In the genomic region with DNA sequence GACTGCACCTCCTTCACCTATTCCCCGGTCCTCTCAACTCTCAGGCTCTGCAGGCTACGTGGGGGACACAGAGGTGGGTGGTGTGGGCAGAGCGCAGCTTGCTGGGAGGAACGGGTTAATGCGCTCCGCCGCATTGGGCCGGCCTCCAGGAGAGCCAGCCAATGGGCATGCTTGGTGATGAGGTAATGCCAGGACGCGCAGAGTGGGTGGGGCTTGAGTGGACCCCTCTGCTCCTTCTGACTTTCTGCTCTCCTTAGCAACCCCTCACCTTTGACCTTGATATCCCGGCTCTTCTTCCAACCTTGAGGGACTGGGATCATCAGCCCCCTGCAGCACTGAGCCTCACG, we compare ENCODE assay signal across 8 mouse cellular contexts.
DNase-seq lines count a peak whose midpoint lies in the region; ATAC-seq lines count a peak whose summit lies in the region.

No protein-coding gene starts in this region.

- no peaks in the 10 kb centered on the region for H3K9me3 ChIP-seq in intestine, embryonic 16.5 days (ENCODE audit: control insufficient read depth, low read length)

- H3K27ac ChIP-seq in intestine, embryonic 16.5 days (ENCODE audit: low read length), result peak overlapping the region; percentile 100

- H3K4me1 ChIP-seq in intestine, embryonic 16.5 days (ENCODE audit: control insufficient read depth, insufficient read depth, low read length), result peaks cover 75% of the 10 kb centered on the region

- no peaks in the 10 kb centered on the region for H3K36me3 ChIP-seq in intestine, embryonic 16.5 days (ENCODE audit: control insufficient read depth, insufficient read depth, low read length)

- intact Hi-C loops in left cerebral cortex, postnatal 25 days (cut with DNase I), result loop anchor here (2.0 kb wide), 5 partner anchors 42 to 246 kb away; partner anchors contain the start of gene Cstad

- peak; percentile 43 to 48 for DNase-seq in spleen, adult 18-20 months
- DNase-seq in spleen, adult 12 weeks (ENCODE audit: low spot score), result no peak
- DNase-seq in embryo, embryonic 11 days, result peak; percentile 96
- DNase-seq in gastrocnemius, postnatal 4 days (ENCODE audit: low spot score in 2 of 2), result peak; percentile 69 to 87
- peak; percentile 93 to 94 for DNase-seq in left cerebral cortex, postnatal 25 days (ENCODE audit: low spot score in 2 of 2)
- peak; percentile 82 for DNase-seq in skeletal muscle tissue, adult 2 months (ENCODE audit: low read depth, low spot score)

- H3K9ac ChIP-seq in intestine, embryonic 16.5 days (ENCODE audit: low read depth, low read length), result peak overlapping the region; percentile 71

- WGBS in intestine, embryonic 16.5 days, result under 1% methylated on average over 12 of the region's 12 CpGs

- H3K4me3 ChIP-seq in intestine, embryonic 16.5 days (ENCODE audit: low read length), result peak overlapping the region; percentile 40

- peak overlapping the region; percentile 78 for H3K4me2 ChIP-seq in intestine, embryonic 16.5 days (ENCODE audit: low read depth, low read length)

- peak; percentile 72 for ATAC-seq in intestine, embryonic 16.5 days
- ATAC-seq in megakaryocyte-erythroid progenitor cell, adult 5-6 weeks (replicated peaks; ENCODE audit: low FRiP score, low TSS enrichment, poor library complexity, severe bottlenecking), result peak; percentile 34; the same call in 1 of the 2 replicates

- H3K27me3 ChIP-seq in intestine, embryonic 16.5 days (replicated peaks; ENCODE audit: control insufficient read depth, insufficient read depth, low read length), result no peaks in the 10 kb centered on the region
